Mouse (Mus musculus) liver, embryonic 12.5 days (tissue): ENCODE results near the gene Itfg2. TPM values are rescaled to one million over a fixed set of nuclear protein-coding genes. Genes with fewer than 3 reads are reported as not detected.

Source experiments
- ATAC-seq: fragments of 200-750 bp; cut with Nextera tagmentation; 2 replicates; pipeline ENCODE4 v1.8.0; 2017; ENCODE audit warnings: moderate number of reproducible peaks, mild to moderate bottlenecking, moderate library complexity
- H3K27ac ChIP-seq: fragments of 300-500 bp; sonication (generic); 2 replicates; pipeline ENCODE4 v1.5.1; 2016; ENCODE audit warnings: mild to moderate bottlenecking
- H3K27me3 ChIP-seq: fragments of 300-500 bp; sonication (generic); replicated peaks from 2 replicates; pipeline ENCODE4 v1.6.1; 2016; ENCODE audit warnings: mild to moderate bottlenecking, moderate library complexity
- H3K36me3 ChIP-seq: fragments of 300-500 bp; sonication (generic); 2 replicates; pipeline ENCODE4 v1.6.1; 2016; ENCODE audit warnings: mild to moderate bottlenecking, moderate library complexity
- H3K4me1 ChIP-seq: fragments of 300-500 bp; sonication (generic); 2 replicates; pipeline ENCODE4 v1.6.1; 2016
- H3K4me2 ChIP-seq: fragments of 300-500 bp; sonication (generic); 2 replicates; pipeline ENCODE4 v1.6.1; 2016; ENCODE audit warnings: mild to moderate bottlenecking, moderate library complexity
- H3K4me3 ChIP-seq: fragments of 300-500 bp; sonication (generic); 2 replicates; pipeline ENCODE4 v1.5.1; 2016; ENCODE audit warnings: mild to moderate bottlenecking, moderate library complexity
- H3K9ac ChIP-seq: fragments of 300-500 bp; sonication (generic); 2 replicates; pipeline ENCODE4 v1.6.1; 2016; ENCODE audit warnings: mild to moderate bottlenecking, moderate library complexity
- H3K9me3 ChIP-seq: fragments of 300-500 bp; sonication (generic); replicated peaks from 2 replicates; pipeline ENCODE4 v1.6.1; 2016; ENCODE audit warnings: mild to moderate bottlenecking, moderate library complexity
- WGBS: fragments of 180-500 bp; shearing (Covaris S2); methylation state at CpG from one replicate; pipeline ENCODE4 v1.1.7; 2016; ENCODE audit not compliant: insufficient replicate concordance; 5-methylcytosine and 5-hydroxymethylcytosine counted together
- polyA plus RNA-seq: library from polyadenylated mRNA; unstranded; fragments of >200 nt; fragmentation: Nextera tagmentation; extraction: Ambion mirVana; gene quantifications from 2 replicates; pipeline ENCODE4 v1.2.1, GENCODE M21; 2016

Itfg2 gene
- 18.5 and 20.3 TPM in 2 replicates for polyA plus RNA-seq

- H3K4me3 ChIP-seq: peak within 1 kb of the TSS; percentile 73
- peaks cover 41% of the 10 kb centered on the region for H3K4me1 ChIP-seq
- H3K4me2 ChIP-seq: peak within 1 kb of the TSS; percentile 80
- ATAC-seq: peak; percentile 92
- no peaks in the 10 kb centered on the region for H3K9me3 ChIP-seq
- H3K27me3 ChIP-seq: no peaks in the 10 kb centered on the region
- peak within 1 kb of the TSS; percentile 79 for H3K9ac ChIP-seq
- 1% methylated on average over 42 of the region's 42 CpGs for WGBS
- peaks cover 28% of the 10 kb centered on the region for H3K36me3 ChIP-seq
- peak within 1 kb of the TSS; percentile 91 for H3K27ac ChIP-seq
These were observed at the start of gene Itfg2 for GRCm38 (mm10) chr6:128424269-128425019. Gene Itfg2 (minus strand): TSS chr6:128424931.

DNA sequence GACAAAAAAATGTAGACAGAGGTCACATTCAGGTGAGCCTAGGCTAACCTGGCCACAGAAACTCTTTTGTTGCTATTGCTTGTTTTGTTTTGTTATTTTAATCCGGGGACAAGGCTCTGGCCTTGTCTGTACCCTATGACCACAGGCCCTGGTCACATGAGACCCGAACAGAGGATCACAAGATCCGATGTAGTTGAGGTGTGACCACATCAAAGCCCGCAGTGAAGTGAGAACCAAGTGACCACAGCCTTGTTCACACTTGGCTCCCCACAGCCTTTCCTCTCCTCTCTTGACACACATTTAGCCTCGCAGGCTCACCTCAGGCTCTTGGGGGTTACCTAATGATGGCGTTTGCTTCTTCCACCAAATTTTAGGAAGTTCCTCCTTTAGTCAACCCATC lies 49.4 kb upstream of the Itfg2 start:
- Histone ChIP-seq H3K4me2 (no peak overlapping the region), H3K36me3 (no peaks in the 10 kb centered on the region), H3K4me1 (peaks cover 4% of the 10 kb centered on the region; the same call in 1 of the 2 replicates), H3K27me3 (no peaks in the 10 kb centered on the region), H3K27ac (no peak overlapping the region), H3K9ac (no peak overlapping the region), H3K9me3 (no peaks in the 10 kb centered on the region), H3K4me3 (no peak overlapping the region)
- WGBS: 66% methylated on average over 6 of the region's 6 CpGs
- ATAC-seq: no peak

DNA sequence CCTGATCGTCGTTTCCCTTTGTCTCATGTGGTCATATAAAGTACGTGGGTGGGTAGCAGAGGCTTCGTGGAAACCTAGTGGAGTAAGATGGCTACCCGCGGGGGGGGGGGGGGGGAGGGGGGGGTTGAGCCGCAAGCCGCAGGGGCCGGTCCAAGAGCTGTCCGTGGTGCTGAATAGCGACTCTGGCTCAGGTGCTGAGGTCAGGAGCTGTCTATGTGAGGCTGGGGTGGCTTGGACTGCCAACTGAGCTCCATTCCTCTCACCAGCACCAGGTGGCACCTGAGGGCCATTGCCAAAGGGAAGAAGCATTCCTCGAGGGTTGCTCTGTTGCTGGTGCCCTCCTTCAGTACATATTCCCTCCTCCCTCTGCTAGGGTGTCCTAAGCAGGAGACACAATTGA lies 44.7 kb upstream of the Itfg2 start:
- WGBS: 8% methylated on average over 9 of the region's 12 CpGs
- no peak for ATAC-seq
- Histone ChIP-seq H3K4me3 (no peak overlapping the region), H3K27ac (no peak overlapping the region), H3K36me3 (no peaks in the 10 kb centered on the region), H3K27me3 (no peaks in the 10 kb centered on the region), H3K4me2 (peak overlapping the region; percentile 33), H3K9ac (no peak overlapping the region; the same call in 1 of the 2 replicates), H3K9me3 (no peaks in the 10 kb centered on the region), H3K4me1 (peaks cover 31% of the 10 kb centered on the region)

- no peak overlapping the region for H3K27ac ChIP-seq
- no peak overlapping the region for H3K4me3 ChIP-seq
- no peaks in the 10 kb centered on the region for H3K27me3 ChIP-seq
- H3K9ac ChIP-seq: no peak overlapping the region
- no peak for ATAC-seq
- H3K4me2 ChIP-seq: no peak overlapping the region
- 37% methylated on average over 2 of the region's 2 CpGs for WGBS
- no peaks in the 10 kb centered on the region for H3K36me3 ChIP-seq
- H3K9me3 ChIP-seq: no peaks in the 10 kb centered on the region
- peaks cover 31% of the 10 kb centered on the region for H3K4me1 ChIP-seq
These were observed 42.6 kb upstream of the Itfg2 start for GRCm38 (mm10) chr6:128467298-128467697.

DNA sequence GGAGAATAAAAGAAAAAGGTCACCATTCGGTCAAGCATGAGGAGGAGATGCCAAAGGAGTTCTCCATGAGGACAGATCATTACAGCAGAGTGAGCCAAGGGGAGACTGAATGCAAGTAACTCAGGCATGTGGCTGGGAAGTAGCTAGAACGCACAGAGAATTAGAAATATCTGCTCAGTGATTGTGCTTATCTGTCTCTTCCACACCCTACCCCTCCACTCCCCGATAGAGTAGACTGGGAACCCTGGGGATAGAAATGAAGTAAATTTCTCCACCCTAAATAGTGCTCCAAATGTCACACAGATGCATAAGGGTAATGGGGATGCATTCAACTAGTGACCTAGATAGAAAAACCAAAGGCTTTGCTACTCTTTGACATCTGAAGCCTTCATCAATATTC lies 41.8 kb upstream of the Itfg2 start:
- peaks cover 31% of the 10 kb centered on the region for H3K4me1 ChIP-seq
- H3K4me2 ChIP-seq: peak overlapping the region; percentile 24
- no peaks in the 10 kb centered on the region for H3K27me3 ChIP-seq
- WGBS: 29% methylated on average over 3 of the region's 3 CpGs
- H3K9ac ChIP-seq: no peak overlapping the region
- H3K36me3 ChIP-seq: no peaks in the 10 kb centered on the region
- ATAC-seq: peak; percentile 81
- H3K4me3 ChIP-seq: no peak overlapping the region
- no peak overlapping the region for H3K27ac ChIP-seq
- no peaks in the 10 kb centered on the region for H3K9me3 ChIP-seq

GRCm38 (mm10) chr6:128466043-128466442 lies 41.3 kb upstream of the Itfg2 start:
- whole genome bisulfite sequencing: 61% methylated on average over 7 of the region's 7 CpGs
- Histone ChIP-seq H3K27ac (no peak overlapping the region), H3K9me3 (no peaks in the 10 kb centered on the region), H3K9ac (no peak overlapping the region), H3K4me2 (peak overlapping the region; percentile 24), H3K27me3 (no peaks in the 10 kb centered on the region), H3K36me3 (no peaks in the 10 kb centered on the region), H3K4me3 (no peak overlapping the region), H3K4me1 (peaks cover 31% of the 10 kb centered on the region)
- ATAC-seq: peak; percentile 31; the same call in 1 of the 2 replicates

- peaks cover 31% of the 10 kb centered on the region for H3K4me1 ChIP-seq
- no peak overlapping the region for H3K4me2 ChIP-seq
- H3K4me3 ChIP-seq: no peak overlapping the region
- no peaks in the 10 kb centered on the region for H3K27me3 ChIP-seq
- ATAC-seq: no peak
- no peak overlapping the region for H3K27ac ChIP-seq
- no peaks in the 10 kb centered on the region for H3K36me3 ChIP-seq
- H3K9ac ChIP-seq: no peak overlapping the region
- 61% methylated on average over 4 of the region's 4 CpGs for WGBS
- no peaks in the 10 kb centered on the region for H3K9me3 ChIP-seq
These were observed 40.3 kb upstream of the Itfg2 start for GRCm38 (mm10) chr6:128464996-128465395.

DNA sequence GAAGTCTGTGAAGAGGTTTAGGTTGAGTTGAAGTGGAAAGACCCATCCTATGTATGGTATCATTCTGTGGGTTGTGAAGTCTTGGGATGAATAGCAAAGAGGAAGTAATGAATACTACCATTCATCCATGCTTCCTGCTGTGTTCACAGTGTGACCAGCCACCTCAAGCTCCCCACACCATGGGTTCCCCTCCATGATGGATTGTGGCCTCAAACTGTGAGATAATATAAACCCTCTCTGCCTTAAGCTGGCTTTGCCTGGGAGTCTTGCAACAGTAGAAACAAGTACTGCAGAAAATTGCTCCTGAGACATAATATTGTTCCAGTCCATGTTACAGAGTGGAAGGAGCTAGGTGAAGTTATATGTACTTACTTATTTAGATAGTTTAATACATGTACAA lies 36.9 kb upstream of the Itfg2 start:
- H3K9ac ChIP-seq: no peak overlapping the region
- no peak overlapping the region for H3K27ac ChIP-seq
- H3K4me1 ChIP-seq: peaks cover 14% of the 10 kb centered on the region
- no peak for ATAC-seq
- no peak overlapping the region for H3K4me3 ChIP-seq
- no peaks in the 10 kb centered on the region for H3K27me3 ChIP-seq
- H3K4me2 ChIP-seq: no peak overlapping the region
- H3K9me3 ChIP-seq: no peaks in the 10 kb centered on the region
- H3K36me3 ChIP-seq: no peaks in the 10 kb centered on the region

DNA sequence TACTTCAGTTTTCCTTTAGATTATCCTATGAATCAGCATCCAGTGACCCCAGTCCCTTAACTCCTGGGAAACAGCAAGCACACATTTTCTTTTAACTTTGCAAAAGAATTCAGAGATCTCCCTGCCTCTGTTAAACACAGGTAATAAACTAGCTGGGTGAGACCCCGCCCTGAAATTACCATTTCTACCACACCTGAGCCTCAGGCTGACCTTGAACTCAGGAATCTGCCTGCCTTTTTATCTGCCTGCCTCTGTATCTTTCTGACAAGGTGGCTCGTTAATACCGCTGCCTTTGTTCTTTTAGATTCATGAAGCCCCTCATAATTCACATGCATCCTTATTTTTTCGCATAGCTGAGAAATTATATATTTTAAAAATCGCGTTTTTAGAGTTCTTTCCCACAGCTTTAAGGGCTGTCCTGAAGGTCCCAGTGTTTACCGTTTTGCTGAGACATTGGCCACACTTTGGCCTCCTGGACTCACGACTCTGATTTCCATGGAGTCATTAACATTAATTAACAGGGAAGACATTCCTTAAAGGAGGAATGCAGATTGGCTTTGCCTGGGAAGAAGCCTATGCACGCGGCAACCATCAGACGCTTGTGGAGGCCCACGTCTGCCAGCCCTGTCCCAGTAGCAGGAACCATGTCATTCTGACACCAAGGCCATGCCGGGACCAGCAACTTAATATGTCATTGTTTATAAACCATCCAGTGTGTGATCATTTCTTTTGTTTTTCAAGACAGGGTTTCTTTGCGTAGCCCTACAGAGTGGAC lies 36.2 kb upstream of the Itfg2 start:
- Histone ChIP-seq H3K9me3 (no peaks in the 10 kb centered on the region), H3K36me3 (no peaks in the 10 kb centered on the region), H3K9ac (no peak overlapping the region), H3K4me3 (no peak overlapping the region), H3K27me3 (no peaks in the 10 kb centered on the region), H3K27ac (no peak overlapping the region), H3K4me2 (no peak overlapping the region), H3K4me1 (peaks cover 7% of the 10 kb centered on the region)
- WGBS: 69% methylated on average over 14 of the region's 14 CpGs
- no peak for ATAC-seq

- WGBS: 14% methylated on average over 2 of the region's 2 CpGs
- 0 out of 2 replicates have a peak, but pooled peaks cover 3% of the 10 kb centered on the region for H3K4me1 ChIP-seq
- no peak overlapping the region for H3K9ac ChIP-seq
- no peak overlapping the region for H3K4me2 ChIP-seq
- no peaks in the 10 kb centered on the region for H3K36me3 ChIP-seq
- ATAC-seq: no peak
- no peak overlapping the region for H3K27ac ChIP-seq
- H3K4me3 ChIP-seq: no peak overlapping the region
- no peaks in the 10 kb centered on the region for H3K9me3 ChIP-seq
- H3K27me3 ChIP-seq: no peaks in the 10 kb centered on the region
These were observed 35.6 kb upstream of the Itfg2 start for GRCm38 (mm10) chr6:128460321-128460720.

DNA sequence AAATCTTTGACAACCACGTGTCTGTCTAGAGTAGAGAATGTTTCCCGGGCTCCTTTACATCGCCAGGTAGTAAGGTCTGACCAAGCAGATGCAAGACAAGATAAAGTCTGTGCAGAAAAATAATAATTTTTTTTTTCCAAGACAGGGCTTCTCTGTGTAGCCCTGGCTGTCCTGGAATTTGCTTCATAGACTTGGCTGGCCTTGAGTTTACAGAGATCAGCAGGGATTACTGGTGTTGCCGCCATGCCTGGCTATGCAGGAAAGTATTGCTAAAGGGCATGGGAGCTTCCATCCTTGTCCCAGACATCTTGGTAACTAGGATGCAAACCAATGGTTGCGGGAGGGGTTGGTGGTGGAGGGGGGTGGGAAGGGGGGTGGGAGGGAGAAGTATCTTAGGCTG lies 32.5 kb upstream of the Itfg2 start:
- H3K9me3 ChIP-seq: no peaks in the 10 kb centered on the region
- no peak overlapping the region for H3K4me3 ChIP-seq
- no peak overlapping the region for H3K9ac ChIP-seq
- H3K27me3 ChIP-seq: no peaks in the 10 kb centered on the region
- no peaks in the 10 kb centered on the region for H3K36me3 ChIP-seq
- 70% methylated on average over 5 of the region's 5 CpGs for WGBS
- H3K4me2 ChIP-seq: no peak overlapping the region
- no peak for ATAC-seq
- H3K27ac ChIP-seq: no peak overlapping the region
- no peaks in the 10 kb centered on the region for H3K4me1 ChIP-seq

DNA sequence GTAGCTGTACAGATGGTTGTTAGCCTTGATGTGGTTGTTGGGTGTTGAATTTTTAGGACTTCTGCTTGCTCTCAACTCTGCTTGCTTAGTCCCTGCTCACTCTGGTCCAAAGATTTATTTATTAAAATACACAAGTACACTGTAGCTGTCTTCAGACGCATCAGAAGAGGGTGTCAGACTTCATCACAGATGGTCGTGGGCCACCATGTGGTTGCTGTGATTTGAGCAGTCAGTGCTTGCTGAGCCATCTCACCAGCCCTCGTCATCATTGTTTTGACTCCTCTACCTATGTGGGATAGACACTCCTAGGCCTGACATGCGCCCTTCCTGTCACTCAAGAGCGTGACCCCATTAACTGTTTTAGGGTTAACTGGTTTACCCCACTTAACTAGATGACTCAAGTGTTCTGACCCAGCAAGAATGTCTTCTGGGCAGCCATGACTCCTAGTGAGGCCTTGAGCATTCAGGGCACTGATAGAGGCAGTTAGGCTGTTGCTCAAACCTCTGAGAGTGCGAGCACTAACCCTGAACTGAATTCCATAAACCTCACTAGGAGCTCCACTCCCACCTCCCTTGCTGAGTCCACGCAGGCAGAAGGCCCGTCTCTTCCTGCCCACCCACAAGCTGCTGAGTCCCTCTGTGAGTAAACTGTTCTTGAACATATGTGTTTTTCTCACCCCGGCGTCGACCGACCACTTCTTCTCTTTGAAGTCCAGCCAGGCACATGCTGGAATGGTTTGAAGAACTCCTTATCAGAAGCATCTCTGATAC lies 31.3 kb upstream of the Itfg2 start:
- WGBS: 62% methylated on average over 12 of the region's 12 CpGs
- no peaks in the 10 kb centered on the region for H3K4me1 ChIP-seq
- ATAC-seq: no peak
- H3K27me3 ChIP-seq: no peaks in the 10 kb centered on the region
- H3K4me2 ChIP-seq: no peak overlapping the region
- no peak overlapping the region for H3K27ac ChIP-seq
- no peak overlapping the region for H3K4me3 ChIP-seq
- H3K9me3 ChIP-seq: no peaks in the 10 kb centered on the region
- no peaks in the 10 kb centered on the region for H3K36me3 ChIP-seq
- no peak overlapping the region for H3K9ac ChIP-seq
